Mouse (Mus musculus): ENCODE results near the gene Fam136a.

DNA sequence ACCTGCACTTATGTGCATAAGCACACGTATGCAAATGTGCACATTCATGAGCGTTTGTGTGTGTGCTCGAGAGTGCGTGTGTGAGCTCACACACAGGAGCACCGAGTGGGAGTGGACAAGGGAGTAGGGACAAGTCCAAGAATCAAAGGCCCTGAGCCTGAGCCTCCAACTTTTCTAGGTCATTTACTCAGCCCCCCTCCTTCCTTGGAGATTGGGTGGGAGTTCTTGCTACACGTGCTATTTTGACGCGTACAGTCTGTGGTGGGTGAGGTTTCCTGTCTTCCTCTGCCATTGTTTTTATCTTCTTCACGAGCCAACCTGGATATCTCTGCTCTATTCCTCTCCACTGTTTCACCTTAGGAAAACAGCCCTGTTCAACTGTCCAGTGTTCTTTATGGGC, 8.5 kb upstream of the Fam136a start:
- TF ChIP-seq TCF12 (IDR thresholded peaks at IDR 0.05; ENCODE audit: low read depth, low read length) (no peak), MYC (IDR thresholded peaks at IDR 0.05; ENCODE audit: low read depth, low read length) (no peak), CTCF (conservative IDR thresholded peaks at IDR 0.05 in 1 of 2, IDR thresholded peaks at IDR 0.05 in 1 of 2; ENCODE audit: low read depth in 2 of 2, low read length in 2 of 2) (no peak), MAX (IDR thresholded peaks at IDR 0.05; ENCODE audit: low read length) (no peak), POLR2A (IDR thresholded peaks at IDR 0.05; ENCODE audit: low read depth, low read length) (no peak), EP300 (IDR thresholded peaks at IDR 0.05; ENCODE audit: low read length) (no peak), MXI1 (IDR thresholded peaks at IDR 0.05; ENCODE audit: low read depth, low read length) (no peak), UBTF (IDR thresholded peaks at IDR 0.05; ENCODE audit: low read depth, low read length) (no peak), MAZ (IDR thresholded peaks at IDR 0.05; ENCODE audit: low read depth, low read length) (no peak), IRF4 (IDR thresholded peaks at IDR 0.05; ENCODE audit: low read depth, low read length) (no peak), HCFC1 (IDR thresholded peaks at IDR 0.05; ENCODE audit: low read depth, low read length) (no peak), JUN (IDR thresholded peaks at IDR 0.05; ENCODE audit: insufficient read depth, low read depth, low read length) (no peak), NRF1 (IDR thresholded peaks at IDR 0.05; ENCODE audit: low read depth, low read length) (no peak)

Data from CH12.LX (cell line).